Mouse (Mus musculus) adrenal gland, postnatal 10 days (tissue): Measurements from ENCODE around the gene Sept3. TPM values are rescaled to one million over a fixed set of nuclear protein-coding genes. Genes with fewer than 3 reads are reported as not detected.
"Not testable (repeated sequence)": the region's sequence is repeated elsewhere in the genome, so short reads cannot be mapped to it uniquely, and the experiment has no call there.

ENCODE experiments used
- DNase-seq: peaks from one replicate; pipeline ENCODE4 v3.0.0; 2021; ENCODE audit warnings: mixed read lengths
- long read RNA-seq, 2 experiments: library from polyadenylated mRNA; stranded (forward); transcript quantifications; one replicate each; pipeline ENCODE4 v2.0.0; 2021
- total RNA-seq, 2 experiments: library from RNA; stranded (reverse); gene quantifications; 2 replicates each; pipeline ENCODE4 v1.2.3; 2021

Gene Sept3
- 1 to 10 TPM; 3.5 to 6.0 TPM for total RNA-seq
- long read RNA-seq, experiment 1, partial matches to known transcripts = 1 of 1 reads
- long read RNA-seq, experiment 1, other reads (novel, unspliced or antisense) = 0 of 1 reads
- long read RNA-seq, experiment 2, full-length matches to known transcripts = 1 of 1 reads
- long read RNA-seq, experiment 2, partial matches to known transcripts = 0 of 1 reads
- long read RNA-seq, experiment 2, other reads (novel, unspliced or antisense) = 0 of 1 reads

DNA sequence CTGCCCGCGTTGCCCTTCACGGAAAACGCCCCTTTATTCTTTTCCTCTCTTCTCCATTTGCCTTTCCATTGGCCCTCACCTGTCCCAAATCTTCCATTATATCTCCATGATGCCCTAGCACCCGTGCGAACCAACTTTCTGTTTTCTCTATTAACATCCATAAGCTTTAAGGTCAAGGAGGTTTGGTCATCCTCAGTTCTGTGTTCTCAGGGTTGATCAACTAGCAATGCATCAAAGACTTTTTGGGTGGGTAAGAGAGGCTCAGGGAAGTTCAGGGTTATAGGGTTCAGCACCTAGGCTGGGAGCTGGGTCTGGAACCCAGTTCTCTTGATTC, at the start of gene Sept3:
Gene Sept3 (plus strand): TSS at position 301 of the 334 bp plus-strand sequence.
- DNase-seq = no peak

DNA sequence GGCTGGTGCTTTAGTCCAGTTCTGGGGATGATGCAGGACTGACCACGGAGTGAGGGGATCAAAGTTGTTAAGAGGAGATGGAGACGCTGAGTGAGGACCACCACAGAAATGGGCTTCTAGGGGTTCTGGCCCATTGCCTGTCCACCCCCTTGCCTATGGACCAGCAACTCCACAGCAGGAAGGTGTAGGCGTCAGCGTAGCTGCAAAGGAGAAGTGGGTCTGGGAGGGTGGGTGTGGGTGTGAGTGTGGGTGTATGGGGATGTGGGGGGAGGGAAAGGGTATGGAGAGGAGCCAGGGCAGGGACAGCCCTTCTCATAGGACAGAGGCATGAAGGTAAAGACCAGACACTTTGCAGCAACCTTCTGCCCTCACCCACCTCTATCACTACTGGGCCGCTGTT, 48.9 kb upstream of the Sept3 start:
- DNase-seq = no peak

DNA sequence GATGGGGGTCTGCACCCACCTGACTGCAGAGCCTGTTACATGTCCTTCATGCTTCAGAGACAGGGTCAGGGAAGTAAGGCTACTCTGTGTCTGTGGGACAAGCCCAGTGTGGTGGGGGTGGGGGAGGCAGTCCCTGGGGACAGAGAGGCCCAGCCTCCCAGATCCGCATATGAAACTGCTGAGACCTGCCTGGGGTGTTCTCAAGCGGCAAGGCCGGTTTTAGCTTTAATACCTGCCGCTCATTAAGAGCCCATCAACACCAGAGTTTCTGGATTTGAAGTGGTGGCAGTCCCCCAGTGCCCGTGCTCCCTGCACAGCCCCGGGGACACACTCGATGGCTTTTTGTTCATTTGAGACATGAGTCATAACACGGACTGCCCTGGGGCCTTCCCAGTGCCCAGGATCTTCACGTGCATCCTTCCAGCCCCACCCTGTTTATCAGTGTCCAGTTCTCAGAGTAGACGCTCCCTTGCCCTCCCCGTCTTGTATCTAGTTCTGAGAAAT, 45.1 kb upstream of the Sept3 start:
- no peak for DNase-seq

DNA sequence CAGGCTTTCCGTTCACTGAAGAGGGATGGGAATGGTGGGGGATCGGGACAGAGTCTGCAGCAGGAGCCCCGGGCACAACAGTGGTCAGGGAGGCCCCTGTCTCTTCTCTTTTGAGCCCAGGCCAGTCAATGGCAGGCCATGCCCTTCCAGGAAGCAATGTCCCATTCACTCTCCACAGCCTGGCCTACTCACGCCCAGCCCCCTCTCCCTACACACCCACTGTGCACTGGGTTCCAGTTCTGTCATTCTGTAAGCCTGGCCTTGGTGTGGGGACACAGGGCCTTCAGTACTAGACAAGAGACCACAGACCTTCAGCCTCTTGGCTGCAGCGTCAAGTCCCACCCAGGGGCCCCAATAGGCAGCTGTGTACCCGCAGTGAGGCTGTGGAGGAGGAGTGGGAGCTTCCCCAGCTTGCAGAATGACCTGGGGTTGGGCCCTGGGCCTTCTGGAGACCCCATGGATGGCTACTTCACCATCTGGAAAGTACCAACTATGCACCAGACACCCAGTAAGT, 44.5 kb upstream of the Sept3 start:
- DNase-seq = no peak

DNA sequence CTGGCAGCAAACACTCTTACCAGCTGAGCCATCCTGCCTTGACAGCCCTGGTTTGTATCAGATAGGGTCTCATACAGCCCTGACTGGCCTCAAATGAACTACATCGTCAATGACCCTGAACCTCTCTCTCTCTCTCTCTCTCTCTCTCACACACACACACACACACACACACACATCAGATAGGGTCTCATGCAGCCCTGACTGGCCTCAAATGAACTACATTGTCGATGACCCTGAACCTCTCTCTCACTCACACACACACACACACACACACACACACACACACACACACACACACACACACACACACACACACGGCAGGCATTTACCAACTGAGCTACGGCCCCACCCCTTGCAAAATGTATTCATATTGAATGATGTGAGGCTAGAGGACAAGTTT, 43.6 kb upstream of the Sept3 start:
- DNase-seq = no peak

DNA sequence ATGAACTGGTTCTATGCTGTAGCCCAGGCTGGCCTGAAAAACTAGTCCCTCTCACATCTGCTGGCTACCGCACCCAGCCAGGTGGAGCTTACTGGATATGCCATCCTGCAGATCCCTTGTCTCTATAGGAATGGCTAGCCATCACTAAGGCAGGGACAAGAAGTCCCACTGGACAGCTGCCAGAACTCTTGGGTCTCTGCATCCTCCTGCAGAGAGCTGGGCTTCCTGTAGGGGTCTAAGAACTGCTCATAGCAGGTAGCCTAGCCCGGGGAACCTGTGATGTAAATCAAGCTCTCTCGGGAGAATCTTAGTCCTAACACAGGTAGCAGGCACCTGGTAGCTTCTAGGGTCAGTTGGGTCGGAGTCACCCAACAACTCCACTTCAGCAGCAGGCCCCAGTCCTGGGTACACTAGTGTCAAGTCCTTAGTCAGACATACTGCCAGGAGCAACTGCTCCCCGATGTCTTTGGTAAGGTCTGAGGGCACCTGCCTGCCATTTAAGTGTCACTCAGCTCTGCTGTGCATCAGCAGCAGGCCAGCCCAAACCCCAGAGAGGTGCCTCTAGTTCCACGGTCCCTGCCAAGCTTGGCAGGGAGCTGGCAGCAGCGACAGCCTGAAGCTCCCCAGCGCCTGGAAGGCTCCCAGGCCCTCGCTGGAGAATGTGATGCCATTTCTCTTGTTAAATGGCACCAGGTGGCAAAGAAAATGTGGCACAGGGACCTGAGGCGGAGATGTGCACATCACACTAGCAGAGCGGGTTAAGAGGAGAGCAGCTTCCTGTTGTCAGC, 42.9 kb upstream of the Sept3 start:
- DNase-seq = peak; percentile 40

DNA sequence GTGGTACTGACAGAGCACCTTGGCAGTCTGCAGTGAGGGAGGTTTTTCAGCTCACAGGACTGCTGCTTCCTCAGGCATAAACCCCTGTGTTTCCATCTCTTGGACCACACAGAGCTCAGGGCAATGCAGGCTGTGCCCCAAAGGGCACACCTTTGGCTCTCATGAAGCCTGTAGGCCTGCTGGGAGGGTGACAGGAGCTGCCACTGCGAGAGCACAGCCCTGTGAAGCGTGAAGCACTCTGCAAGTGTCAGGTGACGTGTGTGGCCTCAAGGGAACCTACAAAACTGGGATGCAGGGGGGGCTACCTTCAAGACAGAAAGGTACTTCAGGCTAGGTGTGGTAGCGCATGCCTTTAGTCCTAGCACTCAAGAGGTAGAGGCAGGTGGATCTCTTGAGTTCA, 42.0 kb upstream of the Sept3 start:
- DNase-seq = no peak

DNA sequence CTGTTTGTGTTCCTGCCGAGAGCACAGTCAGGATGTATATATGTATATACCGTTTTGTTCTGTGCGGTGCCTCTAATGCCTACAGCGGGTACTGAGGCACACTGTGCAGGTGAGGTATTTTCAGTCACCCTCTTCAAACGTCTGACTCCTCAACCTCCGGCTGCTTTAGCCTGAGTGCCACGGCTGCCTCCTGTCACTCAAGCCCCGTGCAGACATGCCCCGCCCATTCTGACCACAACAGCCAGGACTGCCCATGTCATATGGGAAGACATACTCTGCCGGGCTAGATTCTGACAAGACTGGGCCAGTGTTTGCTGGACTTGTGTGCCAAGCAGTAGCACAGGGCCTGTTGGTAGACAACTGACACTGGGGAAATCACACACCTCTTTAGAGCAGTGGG, 39.0 kb upstream of the Sept3 start:
- no peak for DNase-seq

DNA sequence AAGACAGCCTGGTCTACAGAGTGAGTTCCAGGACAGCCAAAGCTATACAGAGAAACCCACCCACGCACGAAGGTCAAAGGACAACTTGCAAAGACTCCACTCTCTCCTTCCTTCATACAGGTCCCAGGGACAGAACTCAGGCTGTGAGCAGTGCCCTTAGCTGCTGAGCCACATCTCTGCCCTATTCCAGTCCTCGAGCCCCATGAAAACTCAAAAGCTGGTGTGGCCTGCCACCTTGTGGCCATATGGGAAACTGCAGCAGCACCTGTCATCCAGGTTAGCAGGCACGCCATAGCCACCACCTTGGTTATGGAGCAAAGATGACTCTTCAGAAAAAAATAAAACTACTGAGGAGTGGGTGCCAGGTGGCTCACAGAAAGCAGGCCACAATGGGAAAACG, 38.1 kb upstream of the Sept3 start:
- peak; percentile 86 for DNase-seq

DNA sequence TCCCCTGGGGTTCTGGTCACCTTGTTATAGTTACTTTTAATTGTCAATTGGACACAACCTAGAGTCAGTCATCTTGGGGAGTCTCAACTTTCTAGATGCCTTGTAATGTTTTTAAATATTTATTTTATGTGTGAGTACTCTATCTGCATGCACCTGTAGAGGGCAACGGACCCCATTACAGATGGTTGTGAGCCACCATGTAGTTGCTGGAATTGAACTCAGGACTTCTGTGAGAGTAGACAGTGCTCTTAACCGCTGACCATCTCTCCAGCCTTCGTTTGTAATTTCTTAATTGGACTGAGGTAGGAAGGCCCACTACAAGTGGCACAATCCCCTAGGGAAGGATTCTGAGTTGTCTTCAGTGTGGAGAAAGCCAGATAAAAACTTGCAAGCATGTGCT, 31.4 kb upstream of the Sept3 start:
- DNase-seq = no peak

DNA sequence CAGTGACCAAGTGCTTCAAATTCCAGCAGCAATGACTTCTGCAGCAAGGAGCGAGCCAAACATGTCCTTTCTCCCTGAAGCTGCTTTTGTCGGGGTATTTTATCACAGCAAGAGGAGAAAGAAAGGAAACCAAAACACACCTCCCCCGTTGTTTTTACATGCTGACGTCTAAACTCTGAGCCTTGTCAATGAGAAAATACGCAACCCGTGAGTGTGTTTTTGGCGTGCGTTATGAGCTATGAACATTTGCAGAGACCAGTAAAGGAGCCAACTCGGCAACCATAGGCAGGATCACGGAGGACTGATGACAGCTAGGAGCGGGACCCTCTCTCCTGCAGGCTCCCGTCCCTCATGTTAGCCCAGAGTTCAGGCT, 31.0 kb upstream of the Sept3 start:
- DNase-seq = no peak

DNA sequence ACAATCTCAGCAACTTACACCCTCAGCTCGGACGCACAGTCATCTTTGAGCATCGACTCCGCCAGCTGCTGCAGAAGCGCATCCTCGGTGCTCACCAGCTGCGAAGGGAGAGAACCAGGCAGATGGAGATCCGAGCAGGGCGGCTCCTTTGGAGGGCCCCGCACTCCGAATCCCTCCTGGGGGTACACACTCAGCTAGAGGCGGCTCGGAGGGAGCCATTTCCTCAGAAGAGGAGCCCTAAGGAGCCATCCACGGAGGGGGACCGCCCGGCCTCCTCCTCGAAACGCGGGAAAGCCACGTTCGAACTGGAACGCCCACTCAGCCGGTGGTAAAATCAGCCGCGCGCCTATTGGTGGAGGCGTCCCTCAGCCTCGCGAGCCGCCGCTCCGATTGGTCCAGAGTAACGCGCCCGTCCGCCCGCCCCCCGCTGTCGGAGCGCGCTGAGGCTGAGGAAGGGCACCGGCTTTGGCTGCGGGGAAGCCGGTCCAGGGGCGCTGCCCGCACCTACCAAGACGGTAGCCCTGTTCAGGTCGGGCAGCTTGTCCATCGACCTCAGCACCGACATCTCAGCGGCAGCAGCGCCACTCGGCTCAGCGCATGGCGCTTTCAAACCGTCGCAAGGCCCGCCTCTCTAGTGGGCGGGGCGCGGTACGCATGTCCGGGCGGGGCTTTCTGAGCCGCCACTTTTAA, 30.4 kb upstream of the Sept3 start, which contains the start of gene Cenpm:
Gene Cenpm (minus strand): TSS at position 634 of the 690 bp plus-strand sequence.
- peak; percentile 95 for DNase-seq

DNA sequence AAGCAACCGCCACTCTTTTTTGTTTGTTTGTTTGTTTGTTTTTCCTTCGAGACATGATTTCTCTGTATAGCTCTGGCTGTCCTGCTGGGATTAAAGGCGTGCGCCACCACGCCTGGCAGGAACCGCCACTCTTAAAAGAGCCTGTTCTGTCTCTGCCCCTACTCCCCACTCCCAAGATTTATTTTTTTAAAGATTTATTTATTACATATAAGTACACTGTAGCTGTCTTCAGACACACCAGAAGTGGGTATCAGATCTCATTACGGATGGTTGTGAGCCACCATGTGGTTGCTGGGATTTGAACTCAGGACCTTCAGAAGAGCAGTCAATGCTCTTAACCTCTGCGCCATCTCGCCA, 29.9 kb upstream of the Sept3 start:
- DNase-seq = not testable (repeated sequence)

DNA sequence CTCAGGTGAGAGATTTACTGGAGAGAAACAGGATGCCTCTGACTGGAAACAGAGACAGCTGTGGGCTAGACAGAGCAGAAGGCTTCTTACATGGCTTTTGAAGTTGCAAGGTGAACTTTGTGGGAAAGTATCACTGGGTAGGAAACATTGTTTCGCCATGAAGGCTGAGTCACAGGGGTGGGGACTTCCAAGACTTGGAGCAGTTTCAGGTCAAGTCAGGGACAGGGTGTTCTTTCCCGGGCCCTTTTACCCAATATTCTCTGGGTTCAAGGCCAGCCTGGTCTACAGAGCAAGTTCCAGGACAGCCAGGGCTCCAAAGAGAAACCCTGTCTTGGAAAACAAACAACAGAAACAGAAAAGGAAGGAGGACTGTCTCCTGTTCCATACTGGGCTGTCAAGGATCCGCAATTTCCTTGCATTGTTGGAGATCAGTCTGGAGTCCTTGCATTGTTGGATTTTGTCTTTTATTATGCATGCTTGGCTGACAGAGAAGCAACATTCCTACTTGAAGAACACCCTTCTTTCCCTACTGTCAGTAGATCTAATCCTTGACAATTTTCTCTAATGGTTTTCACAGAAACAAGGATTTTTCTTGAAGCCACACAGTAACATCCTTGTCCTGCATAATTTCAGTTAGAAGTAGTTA, 27.4 kb upstream of the Sept3 start:
- peak; percentile 63 for DNase-seq

DNA sequence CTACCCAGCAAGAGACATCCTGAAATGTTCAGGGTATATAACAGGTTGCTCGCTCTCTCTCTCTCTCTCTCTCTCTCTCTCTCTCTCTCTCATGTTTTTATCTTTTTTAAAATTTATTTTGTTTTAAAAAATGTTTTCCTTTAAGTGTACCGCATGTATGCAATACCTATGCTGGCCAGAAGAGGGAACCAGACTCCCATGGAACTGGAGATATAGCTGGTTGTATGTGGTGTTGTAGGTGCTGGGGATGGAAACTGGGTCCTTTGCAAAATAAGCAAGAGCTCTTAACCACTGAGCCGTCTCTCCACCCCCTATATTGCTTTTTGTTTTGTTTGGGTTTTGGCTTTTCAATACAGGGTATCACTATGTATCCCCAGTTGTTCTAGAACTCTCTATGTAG, 23.1 kb upstream of the Sept3 start:
- no peak for DNase-seq

DNA sequence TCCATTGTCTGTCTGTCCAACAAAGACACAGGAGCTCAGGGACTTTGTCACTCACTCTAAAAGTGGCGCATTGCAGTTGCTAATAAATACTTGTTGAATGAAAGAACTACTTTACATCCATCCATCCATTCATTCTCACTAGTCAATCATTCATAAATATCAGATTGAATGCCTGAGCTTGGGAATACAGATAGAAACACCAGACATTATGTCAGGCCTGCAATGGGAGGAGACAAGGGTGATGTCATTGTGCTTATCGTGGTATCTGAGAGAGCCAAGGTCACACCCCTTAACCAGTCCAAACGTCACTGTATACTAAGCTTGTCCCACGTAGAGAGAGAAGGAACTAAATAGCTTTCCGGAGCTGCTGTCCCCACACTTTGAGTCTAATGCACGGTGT, 22.6 kb upstream of the Sept3 start, which contains the start of gene 1500009C09Rik:
Gene 1500009C09Rik (plus strand): TSS at position 301 of the 400 bp plus-strand sequence.
- no peak for DNase-seq

DNA sequence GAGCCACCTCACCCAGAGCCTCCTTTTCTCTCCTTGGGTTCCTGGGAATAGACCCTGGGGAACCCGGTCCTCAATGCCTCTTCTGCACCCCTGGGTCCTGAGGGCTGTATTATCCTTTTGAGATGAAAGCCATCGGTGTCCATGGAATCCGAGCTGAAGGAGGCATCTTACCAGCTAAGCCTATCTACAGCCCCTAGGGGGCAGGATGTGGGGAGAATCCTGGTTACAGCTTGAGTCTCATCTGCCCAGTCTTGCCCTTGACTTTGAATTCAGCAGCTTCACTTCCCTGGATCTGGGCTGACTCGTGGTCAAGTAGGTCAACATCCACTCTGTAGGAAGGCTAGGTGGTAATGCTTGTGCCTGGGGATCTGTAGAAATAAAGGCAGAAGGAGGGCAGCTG, 19.4 kb upstream of the Sept3 start:
- no peak for DNase-seq

DNA sequence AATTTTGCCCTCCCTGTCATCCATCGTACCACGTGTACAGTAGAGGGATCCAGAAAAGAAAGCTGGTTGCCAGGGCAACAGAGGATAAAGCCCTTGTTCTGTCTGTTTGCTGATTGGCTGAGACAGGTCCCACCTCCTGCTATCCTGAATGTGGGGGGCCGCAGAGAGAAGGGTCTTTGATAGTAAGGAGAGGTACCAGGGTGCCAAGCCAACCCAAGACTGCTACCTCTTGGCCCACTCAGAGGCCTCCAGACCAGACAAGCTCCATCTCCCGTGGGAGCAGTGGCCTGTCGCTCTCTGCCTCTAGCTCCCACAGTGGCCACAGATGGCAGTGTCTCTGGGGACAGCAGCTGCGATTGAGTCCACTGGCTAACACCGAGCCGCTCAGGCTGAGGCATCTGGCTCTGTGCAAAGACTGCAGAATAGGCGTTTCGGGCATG, 18.7 kb upstream of the Sept3 start:
- DNase-seq = no peak

DNA sequence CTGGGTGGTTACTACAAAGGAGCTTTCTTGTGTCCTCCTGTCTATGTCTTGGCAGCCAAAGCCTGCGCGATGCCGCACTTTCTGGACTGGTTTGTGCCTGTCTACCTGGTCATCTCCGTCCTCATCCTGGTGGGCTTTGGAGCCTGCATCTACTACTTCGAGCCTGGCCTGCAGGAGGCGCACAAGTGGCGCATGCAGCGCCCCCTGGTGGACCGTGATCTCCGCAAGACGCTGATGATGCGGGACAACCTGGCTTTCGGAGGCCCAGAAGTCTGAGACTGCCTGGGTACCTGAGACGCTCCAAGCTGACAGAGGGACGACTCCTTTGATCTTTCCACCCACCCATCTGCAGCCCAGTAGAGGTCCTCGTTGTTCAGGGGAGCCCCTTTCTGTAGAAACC, 15.2 kb upstream of the Sept3 start:
- DNase-seq = peak; percentile 82

DNA sequence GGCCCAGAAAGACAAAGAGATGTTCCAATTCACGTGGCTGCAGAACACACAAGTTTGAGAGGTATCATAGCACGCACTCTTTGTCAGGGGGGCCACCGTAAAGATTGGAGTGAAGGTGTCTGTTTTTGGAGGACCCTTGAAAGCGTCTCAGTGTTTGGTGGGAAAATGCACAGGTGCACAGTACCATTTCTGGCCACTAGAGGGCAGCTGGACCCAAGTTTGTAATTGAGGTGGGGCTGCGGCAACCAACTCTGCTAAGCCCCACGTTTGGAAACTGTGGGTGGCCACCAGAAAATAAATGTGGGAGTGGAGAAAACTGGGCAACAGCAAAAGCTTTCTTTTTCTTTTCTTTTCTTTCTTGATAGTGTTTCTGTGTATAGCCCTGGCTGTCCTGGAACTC, 8.3 kb upstream of the Sept3 start:
- DNase-seq = peak; percentile 78

DNA sequence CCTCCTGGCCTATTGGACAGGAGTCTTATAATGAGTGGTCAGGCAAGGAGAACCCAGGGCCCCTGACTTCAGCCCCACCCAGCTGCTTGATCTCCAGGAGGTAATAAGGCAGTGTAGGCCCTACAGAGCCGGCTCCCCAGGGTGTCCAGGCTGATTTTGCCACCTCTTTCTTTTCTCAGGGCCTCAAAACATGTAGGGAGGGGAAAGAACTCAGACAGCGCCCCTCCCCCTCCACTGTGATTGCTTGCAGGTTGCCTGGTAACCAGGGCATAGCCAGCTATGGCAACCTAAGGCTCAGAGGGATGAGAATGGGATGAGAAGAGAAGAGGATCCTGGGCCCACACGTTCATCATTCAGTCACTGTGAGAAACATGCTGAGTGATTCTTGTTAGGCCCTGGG, 6.5 kb upstream of the Sept3 start:
- no peak for DNase-seq

DNA sequence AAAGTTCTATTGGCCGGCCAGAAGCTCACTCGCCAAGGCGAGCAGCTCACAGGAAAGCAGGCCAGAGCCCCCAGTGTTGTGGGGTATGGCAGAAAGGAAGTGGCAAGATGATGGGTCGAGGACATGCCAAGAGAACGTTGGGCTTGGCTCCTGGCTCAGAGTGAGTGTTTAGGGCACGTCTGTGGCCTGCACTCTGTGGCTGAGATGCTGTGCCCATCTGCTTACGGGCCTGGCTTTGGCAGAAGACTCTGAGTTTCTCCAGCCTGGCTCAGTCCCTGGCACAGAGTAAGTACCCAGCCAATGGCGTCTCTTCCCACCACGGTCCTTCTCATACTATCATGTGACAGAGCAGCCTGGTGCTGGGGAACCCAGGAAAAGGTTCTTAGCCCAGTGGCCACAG, 5.9 kb upstream of the Sept3 start:
- no peak for DNase-seq

DNA sequence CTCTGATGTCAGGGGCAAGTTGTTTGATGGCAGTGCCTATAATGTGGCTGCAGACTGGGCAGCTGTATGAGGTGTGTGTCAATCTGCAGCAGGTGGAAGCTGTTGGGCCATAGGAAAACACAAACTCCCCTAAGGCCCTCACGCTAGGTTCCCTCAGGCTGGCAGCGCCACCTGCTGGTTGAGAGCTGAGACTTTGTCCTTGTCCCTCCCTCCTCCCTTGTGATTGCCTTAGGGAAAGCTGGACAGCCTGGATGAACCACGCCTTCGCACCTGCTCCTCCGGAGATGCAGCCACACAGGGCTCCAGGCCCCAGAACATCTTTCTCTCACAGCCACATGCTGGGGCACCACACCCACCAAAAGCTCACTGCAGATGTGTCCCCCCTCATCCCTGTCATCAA, 3.5 kb upstream of the Sept3 start:
- peak; percentile 84 for DNase-seq
